Mouse (Mus musculus) limb, embryonic 13.5 days (tissue): ENCODE data around the gene Kcnmb3. TPM values are rescaled to one million over a fixed set of nuclear protein-coding genes. Genes with fewer than 3 reads are reported as not detected.

Source experiments
- ATAC-seq: fragments of 200-750 bp; cut with Nextera tagmentation; 2 replicates; pipeline ENCODE4 v1.8.0; 2017; ENCODE audit warnings: low read depth, moderate number of reproducible peaks, moderate TSS enrichment; ENCODE audit not compliant: low FRiP score
- H3K27ac ChIP-seq: fragments of 300-500 bp; sonication (generic); 2 replicates; pipeline ENCODE4 v1.5.1; 2015; ENCODE audit warnings: inconsistent platforms, mild to moderate bottlenecking, moderate library complexity
- H3K27me3 ChIP-seq: fragments of 300-500 bp; sonication (generic); 2 replicates; pipeline ENCODE4 v1.6.1; 2015; ENCODE audit warnings: mild to moderate bottlenecking, inconsistent platforms
- H3K36me3 ChIP-seq: fragments of 300-500 bp; sonication (generic); 2 replicates; pipeline ENCODE4 v1.6.1; 2015; ENCODE audit warnings: inconsistent platforms, mild to moderate bottlenecking, moderate library complexity
- H3K4me1 ChIP-seq: fragments of 300-500 bp; sonication (generic); 2 replicates; pipeline ENCODE4 v1.6.1; 2015; ENCODE audit warnings: inconsistent platforms
- H3K4me2 ChIP-seq: fragments of 300-500 bp; sonication (generic); replicated peaks from 2 replicates; pipeline ENCODE4 v1.6.1; 2015; ENCODE audit warnings: inconsistent platforms, mild to moderate bottlenecking, moderate library complexity
- H3K4me3 ChIP-seq: fragments of 300-500 bp; sonication (generic); 2 replicates; pipeline ENCODE4 v1.5.1; 2015; ENCODE audit warnings: moderate library complexity, mild to moderate bottlenecking, inconsistent platforms
- H3K9ac ChIP-seq: fragments of 300-500 bp; sonication (generic); 2 replicates; pipeline ENCODE4 v1.6.1; 2015; ENCODE audit warnings: mild to moderate bottlenecking, inconsistent platforms
- H3K9me3 ChIP-seq: fragments of 300-500 bp; sonication (generic); 2 replicates; pipeline ENCODE4 v1.6.1; 2016; ENCODE audit warnings: inconsistent platforms
- WGBS: fragments of 180-500 bp; shearing (Covaris S2); methylation state at CpG from one replicate; pipeline ENCODE4 v1.1.7; 2015; 5-methylcytosine and 5-hydroxymethylcytosine counted together
- polyA plus RNA-seq: library from polyadenylated mRNA; unstranded; fragments of >200 nt; fragmentation: Nextera tagmentation; extraction: Ambion mirVana; gene quantifications from 2 replicates; pipeline ENCODE4 v1.2.1, GENCODE M21; 2015

Gene Kcnmb3
- polyA plus RNA-seq, 1 experiment from 2014 or later, result 0.10 TPM

GRCm38 (mm10) chr3:32509496-32510374, 17.7 kb upstream of the Kcnmb3 start, which contains the start of gene Zfp639:
Zfp639 (plus strand) TSS chr3:32510259.
- peak; percentile 2 for ATAC-seq
- Histone ChIP-seq H3K4me2 (peak within 1 kb of the TSS; percentile 72), H3K4me1 (peaks cover 25% of the 10 kb centered on the region), H3K9ac (peak within 1 kb of the TSS; percentile 93), H3K27ac (peak within 1 kb of the TSS; percentile 44; the same call in 1 of the 2 replicates), H3K4me3 (peak within 1 kb of the TSS; percentile 82), H3K27me3 (no peaks in the 10 kb centered on the region), H3K36me3 (peaks cover 8% of the 10 kb centered on the region), H3K9me3 (no peaks in the 10 kb centered on the region)
- 8% methylated on average over 24 of the region's 24 CpGs for WGBS

- WGBS, result 2% methylated on average over 17 of the region's 17 CpGs
- H3K4me3 ChIP-seq, result no peak overlapping the region; the same call in 1 of the 2 replicates
- no peak overlapping the region for H3K9ac ChIP-seq
Measured at GRCm38 (mm10) chr3:32508666-32509324, 16.8 kb upstream of the Kcnmb3 start.

GRCm38 (mm10) chr3:32506366-32507225, 14.6 kb upstream of the Kcnmb3 start:
- 52% methylated on average over 11 of the region's 11 CpGs for WGBS
- no peak overlapping the region for H3K9ac ChIP-seq
- H3K27ac ChIP-seq, result no peak overlapping the region; the same call in 1 of the 2 replicates
- no peak for ATAC-seq
- peaks cover 10% of the 10 kb centered on the region for H3K4me1 ChIP-seq
- H3K4me2 ChIP-seq, result no peak overlapping the region
- no peaks in the 10 kb centered on the region for H3K9me3 ChIP-seq
- H3K4me3 ChIP-seq, result no peak overlapping the region
- no peaks in the 10 kb centered on the region for H3K36me3 ChIP-seq
- no peaks in the 10 kb centered on the region for H3K27me3 ChIP-seq

More at GRCm38 (mm10) chr3:32508666-32509324, 16.8 kb upstream of the Kcnmb3 start:
- peaks cover 6% of the 10 kb centered on the region for H3K36me3 ChIP-seq
- no peaks in the 10 kb centered on the region for H3K9me3 ChIP-seq
- peaks cover 25% of the 10 kb centered on the region for H3K4me1 ChIP-seq
- peak overlapping the region; percentile 72 for H3K4me2 ChIP-seq
- H3K27me3 ChIP-seq, result no peaks in the 10 kb centered on the region
- ATAC-seq, result no peak
- no peak overlapping the region for H3K27ac ChIP-seq

GRCm38 (mm10) chr3:32505841-32506240, 13.8 kb upstream of the Kcnmb3 start:
- WGBS, result 63% methylated on average over 3 of the region's 3 CpGs

GRCm38 (mm10) chr3:32500346-32500745, 8.3 kb upstream of the Kcnmb3 start:
- no peaks in the 10 kb centered on the region for H3K4me1 ChIP-seq
- H3K36me3 ChIP-seq, result no peaks in the 10 kb centered on the region
- no peaks in the 10 kb centered on the region for H3K9me3 ChIP-seq
- H3K9ac ChIP-seq, result no peak overlapping the region
- no peak overlapping the region for H3K27ac ChIP-seq
- WGBS, result 92% methylated on average over 2 of the region's 2 CpGs
- H3K27me3 ChIP-seq, result no peaks in the 10 kb centered on the region
- no peak overlapping the region for H3K4me3 ChIP-seq
- ATAC-seq, result no peak
- H3K4me2 ChIP-seq, result no peak overlapping the region

More at GRCm38 (mm10) chr3:32505841-32506240, 13.8 kb upstream of the Kcnmb3 start:
- Histone ChIP-seq H3K27ac (no peak overlapping the region), H3K4me3 (no peak overlapping the region), H3K36me3 (no peaks in the 10 kb centered on the region), H3K4me2 (no peak overlapping the region), H3K4me1 (peaks cover 6% of the 10 kb centered on the region), H3K27me3 (no peaks in the 10 kb centered on the region), H3K9ac (no peak overlapping the region), H3K9me3 (no peaks in the 10 kb centered on the region)
- ATAC-seq, result no peak

- H3K27ac ChIP-seq, result no peak overlapping the region
- H3K27me3 ChIP-seq, result no peaks in the 10 kb centered on the region
- 88% methylated on average over 1 of the region's 1 CpGs for WGBS
- no peak overlapping the region for H3K4me2 ChIP-seq
- no peaks in the 10 kb centered on the region for H3K36me3 ChIP-seq
- H3K4me3 ChIP-seq, result no peak overlapping the region
- no peaks in the 10 kb centered on the region for H3K9me3 ChIP-seq
- H3K4me1 ChIP-seq, result no peaks in the 10 kb centered on the region
- no peak for ATAC-seq
- no peak overlapping the region for H3K9ac ChIP-seq
Measured at GRCm38 (mm10) chr3:32496711-32497070, 4.7 kb upstream of the Kcnmb3 start.

- Histone ChIP-seq H3K27ac (no peak overlapping the region), H3K4me1 (no peaks in the 10 kb centered on the region), H3K4me2 (no peak overlapping the region), H3K36me3 (no peaks in the 10 kb centered on the region), H3K27me3 (no peaks in the 10 kb centered on the region), H3K9ac (no peak overlapping the region), H3K9me3 (no peaks in the 10 kb centered on the region), H3K4me3 (no peak overlapping the region)
- ATAC-seq, result peak; percentile 32; the same call in 1 of the 2 replicates
- 49% methylated on average over 8 of the region's 8 CpGs for WGBS
Measured at GRCm38 (mm10) chr3:32495856-32496710, 4.1 kb upstream of the Kcnmb3 start.

- Histone ChIP-seq H3K9me3 (no peaks in the 10 kb centered on the region), H3K27ac (no peak overlapping the region), H3K4me3 (no peak overlapping the region), H3K27me3 (no peaks in the 10 kb centered on the region), H3K36me3 (no peaks in the 10 kb centered on the region), H3K9ac (no peak overlapping the region), H3K4me2 (no peak overlapping the region), H3K4me1 (no peaks in the 10 kb centered on the region)
- ATAC-seq, result no peak
- 49% methylated on average over 8 of the region's 8 CpGs for WGBS
Measured at GRCm38 (mm10) chr3:32495088-32495770, 3.2 kb upstream of the Kcnmb3 start.

GRCm38 (mm10) chr3:32494387-32495087, 2.5 kb upstream of the Kcnmb3 start:
- no peaks in the 10 kb centered on the region for H3K4me1 ChIP-seq
- no peak overlapping the region for H3K4me3 ChIP-seq
- H3K9ac ChIP-seq, result no peak overlapping the region
- H3K9me3 ChIP-seq, result no peaks in the 10 kb centered on the region
- H3K27ac ChIP-seq, result no peak overlapping the region
- no peaks in the 10 kb centered on the region for H3K27me3 ChIP-seq
- 72% methylated on average over 8 of the region's 8 CpGs for WGBS
- H3K4me2 ChIP-seq, result no peak overlapping the region
- ATAC-seq, result no peak
- H3K36me3 ChIP-seq, result no peaks in the 10 kb centered on the region

- H3K4me1 ChIP-seq, result no peaks in the 10 kb centered on the region
- H3K4me3 ChIP-seq, result no peak overlapping the region
- H3K27me3 ChIP-seq, result no peaks in the 10 kb centered on the region
- no peak for ATAC-seq
- no peak overlapping the region for H3K9ac ChIP-seq
- H3K36me3 ChIP-seq, result no peaks in the 10 kb centered on the region
- H3K27ac ChIP-seq, result no peak overlapping the region
- no peaks in the 10 kb centered on the region for H3K9me3 ChIP-seq
- no peak overlapping the region for H3K4me2 ChIP-seq
Measured at GRCm38 (mm10) chr3:32490928-32491315, 1.1 kb downstream of the Kcnmb3 start.
